Mouse (Mus musculus) neural tube, embryonic 15.5 days (tissue): ENCODE results near the gene Itpripl2. TPM values are rescaled to one million over a fixed set of nuclear protein-coding genes. Genes with fewer than 3 reads are reported as not detected.
A peak's percentile ranks its signal among the peaks of the same experiment; 100 is the strongest.

ENCODE experiments used
- ATAC-seq: fragments of 200-750 bp; cut with Nextera tagmentation; 2 replicates; pipeline ENCODE4 v1.8.0; 2017; ENCODE audit warnings: mild to moderate bottlenecking, moderate TSS enrichment, moderate library complexity; ENCODE audit not compliant: low FRiP score
- H3K27ac ChIP-seq: fragments of 300-500 bp; sonication (generic); replicated peaks from 2 replicates; pipeline ENCODE4 v1.5.1; 2015; ENCODE audit warnings: mild to moderate bottlenecking, inconsistent platforms
- H3K27me3 ChIP-seq: fragments of 300-500 bp; sonication (generic); replicated peaks from 2 replicates; pipeline ENCODE4 v1.6.1; 2015; ENCODE audit warnings: inconsistent platforms
- H3K36me3 ChIP-seq: fragments of 300-500 bp; sonication (generic); 2 replicates; pipeline ENCODE4 v1.6.1; 2015; ENCODE audit warnings: inconsistent platforms
- H3K4me1 ChIP-seq: fragments of 300-500 bp; sonication (generic); 2 replicates; pipeline ENCODE4 v1.6.1; 2015; ENCODE audit warnings: inconsistent platforms
- H3K4me2 ChIP-seq: fragments of 300-500 bp; sonication (generic); 2 replicates; pipeline ENCODE4 v1.6.1; 2015; ENCODE audit warnings: inconsistent platforms, mild to moderate bottlenecking, moderate library complexity
- H3K4me3 ChIP-seq: fragments of 300-500 bp; sonication (generic); replicated peaks from 2 replicates; pipeline ENCODE4 v1.5.1; 2015; ENCODE audit warnings: mild to moderate bottlenecking, inconsistent platforms
- H3K9ac ChIP-seq: fragments of 300-500 bp; sonication (generic); replicated peaks from 2 replicates; pipeline ENCODE4 v1.6.1; 2015; ENCODE audit warnings: mild to moderate bottlenecking, inconsistent platforms
- H3K9me3 ChIP-seq: fragments of 300-500 bp; sonication (generic); replicated peaks from 2 replicates; pipeline ENCODE4 v1.6.1; 2016; ENCODE audit warnings: inconsistent platforms
- WGBS: fragments of 180-500 bp; shearing (Covaris S2); methylation state at CpG from one replicate; pipeline ENCODE4 v1.1.7; 2015; ENCODE audit warnings: mixed read lengths; 5-methylcytosine and 5-hydroxymethylcytosine counted together
- polyA plus RNA-seq: library from polyadenylated mRNA; unstranded; fragments of >200 nt; fragmentation: Nextera tagmentation; extraction: Ambion mirVana; gene quantifications from 2 replicates; pipeline ENCODE4 v1.2.1, GENCODE M21; 2015

Itpripl2 gene
- polyA plus RNA-seq, 1 experiment from 2014 or later, result 1.2 TPM

DNA sequence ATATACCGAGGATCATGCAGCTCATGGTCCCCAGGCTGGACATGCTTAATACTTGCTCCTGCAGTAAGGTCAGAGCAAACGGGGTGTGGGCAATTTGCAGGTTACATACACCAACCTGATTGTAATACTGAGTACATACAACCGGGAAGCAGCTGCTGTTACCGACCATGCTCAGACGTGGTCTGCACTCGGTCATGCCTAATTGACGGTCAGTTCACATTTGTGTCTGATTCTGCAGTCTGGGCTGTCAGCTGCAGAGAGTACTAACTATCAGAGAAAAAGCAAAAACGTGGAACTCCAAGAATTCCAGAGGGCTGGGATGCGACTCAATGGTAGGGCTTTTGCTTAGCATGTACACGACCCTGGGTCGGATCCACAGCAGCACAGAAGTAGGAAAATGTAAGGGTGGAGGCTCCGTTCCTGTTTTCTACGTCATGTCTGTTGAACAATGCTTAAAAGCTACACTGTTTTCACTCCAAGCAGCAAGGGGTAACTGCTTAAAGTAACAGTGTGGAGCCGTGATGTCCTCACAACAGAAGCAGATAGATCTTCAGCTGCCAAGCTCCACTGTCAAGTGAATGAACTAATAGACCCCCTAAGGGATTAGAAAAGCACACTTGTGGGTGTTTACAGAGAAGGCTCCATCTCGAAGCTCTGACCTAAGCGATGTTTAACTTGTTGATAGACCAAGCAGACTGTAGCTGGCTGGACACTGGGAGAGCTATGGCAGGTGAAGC lies 30.2 kb downstream of the Itpripl2 start:
- 28% methylated on average over 16 of the region's 16 CpGs for WGBS
- ATAC-seq, result no peak
- Histone ChIP-seq H3K4me2 (no peak overlapping the region), H3K9ac (0 out of 2 replicates have a peak overlapping the region, but pooled peaks have one; percentile 14), H3K27ac (no peak overlapping the region), H3K36me3 (no peaks in the 10 kb centered on the region), H3K4me3 (no peak overlapping the region), H3K4me1 (peaks cover 18% of the 10 kb centered on the region), H3K27me3 (no peaks in the 10 kb centered on the region), H3K9me3 (no peaks in the 10 kb centered on the region)

DNA sequence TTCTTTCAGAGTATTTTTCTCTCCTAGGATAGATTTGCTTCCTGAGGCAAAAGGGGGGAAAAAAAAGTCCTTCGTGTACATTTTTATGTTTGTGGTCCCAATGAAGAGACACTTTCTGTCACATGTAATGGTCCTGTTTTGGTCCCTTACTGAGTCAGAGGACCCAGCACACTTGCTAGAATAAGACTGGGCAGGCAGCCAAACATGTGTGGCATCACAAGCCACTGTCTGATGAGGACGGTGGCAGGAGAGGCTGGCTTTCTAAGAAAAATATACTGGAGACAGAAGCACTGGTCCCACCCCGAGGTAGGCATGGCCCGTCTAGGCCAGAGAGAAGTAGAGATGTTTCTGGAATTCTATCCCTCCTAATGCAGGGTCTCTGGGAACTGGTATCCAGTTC lies 38.1 kb downstream of the Itpripl2 start:
- no peaks in the 10 kb centered on the region for H3K36me3 ChIP-seq
- H3K4me2 ChIP-seq, result no peak overlapping the region
- ATAC-seq, result no peak
- H3K4me3 ChIP-seq, result no peak overlapping the region
- 69% methylated on average over 4 of the region's 4 CpGs for WGBS
- no peak overlapping the region for H3K27ac ChIP-seq
- no peak overlapping the region for H3K9ac ChIP-seq
- no peaks in the 10 kb centered on the region for H3K9me3 ChIP-seq
- no peaks in the 10 kb centered on the region; the same call in 1 of the 2 replicates for H3K27me3 ChIP-seq
- H3K4me1 ChIP-seq, result peaks cover 3% of the 10 kb centered on the region

GRCm38 (mm10) chr7:118452940-118453339 lies 38.8 kb downstream of the Itpripl2 start:
- H3K9ac ChIP-seq, result no peak overlapping the region
- WGBS, result 49% methylated on average over 2 of the region's 2 CpGs
- H3K4me1 ChIP-seq, result peaks cover 11% of the 10 kb centered on the region
- H3K4me2 ChIP-seq, result no peak overlapping the region
- H3K27me3 ChIP-seq, result no peaks in the 10 kb centered on the region; the same call in 1 of the 2 replicates
- no peaks in the 10 kb centered on the region for H3K36me3 ChIP-seq
- H3K27ac ChIP-seq, result no peak overlapping the region
- ATAC-seq, result no peak
- no peaks in the 10 kb centered on the region for H3K9me3 ChIP-seq
- H3K4me3 ChIP-seq, result no peak overlapping the region

DNA sequence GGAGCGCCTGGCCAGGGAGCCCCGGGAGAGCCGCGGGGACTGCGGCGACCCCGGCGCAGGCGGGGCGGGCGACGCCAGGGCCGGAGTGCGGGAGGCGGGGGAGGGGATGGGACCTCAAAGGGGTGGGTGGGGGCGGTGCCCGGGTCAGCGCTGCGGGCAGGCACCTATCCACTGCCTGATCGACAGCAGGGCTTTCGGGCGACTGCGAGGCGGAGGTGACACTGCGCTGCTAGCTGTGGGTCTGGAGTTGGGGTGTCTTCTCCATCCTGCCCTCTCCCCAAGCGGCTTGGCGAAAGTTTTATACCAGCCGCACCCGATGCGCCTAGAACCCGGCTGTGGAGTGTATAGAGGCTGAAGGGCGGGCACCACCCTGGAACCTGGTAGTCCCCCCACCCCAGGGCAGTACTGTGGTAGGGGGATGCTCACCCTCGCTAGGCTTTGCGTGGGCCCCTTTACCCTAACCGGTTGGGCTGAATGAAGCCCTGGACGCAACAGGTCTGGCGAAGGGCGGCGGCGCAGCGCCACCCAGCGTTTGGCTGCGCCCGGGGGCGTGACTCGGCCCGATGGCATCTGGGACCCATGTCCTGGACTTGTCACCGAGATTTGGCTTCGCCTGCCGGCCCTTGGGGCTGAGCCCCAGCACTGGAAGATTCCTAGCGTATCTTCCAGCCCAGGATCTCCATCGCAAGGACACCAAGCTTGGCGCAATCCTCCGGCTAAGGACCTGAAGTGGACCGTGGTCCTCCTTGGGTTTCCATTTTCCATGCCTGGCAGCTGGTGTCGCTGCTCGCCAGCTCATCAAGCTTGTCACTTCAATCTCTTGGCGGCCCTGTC lies 43.4 kb downstream of the Itpripl2 start, which contains the start of gene Syt17:
Gene Syt17, minus strand, starts transcription at position 89 of the 834 bp plus-strand sequence.
- Histone ChIP-seq H3K9ac (peak within 1 kb of the TSS; percentile 64), H3K36me3 (no peaks in the 10 kb centered on the region), H3K27ac (0 out of 2 replicates have a peak within 1 kb of the TSS, but pooled peaks have one; percentile 37), H3K9me3 (no peaks in the 10 kb centered on the region), H3K4me1 (peaks cover 26% of the 10 kb centered on the region), H3K4me3 (peak within 1 kb of the TSS; percentile 56), H3K27me3 (0 out of 2 replicates have a peak, but pooled peaks cover 6% of the 10 kb centered on the region), H3K4me2 (peak within 1 kb of the TSS; percentile 95)
- WGBS, result under 1% methylated on average over 57 of the region's 58 CpGs
- ATAC-seq, result peak; percentile 72

DNA sequence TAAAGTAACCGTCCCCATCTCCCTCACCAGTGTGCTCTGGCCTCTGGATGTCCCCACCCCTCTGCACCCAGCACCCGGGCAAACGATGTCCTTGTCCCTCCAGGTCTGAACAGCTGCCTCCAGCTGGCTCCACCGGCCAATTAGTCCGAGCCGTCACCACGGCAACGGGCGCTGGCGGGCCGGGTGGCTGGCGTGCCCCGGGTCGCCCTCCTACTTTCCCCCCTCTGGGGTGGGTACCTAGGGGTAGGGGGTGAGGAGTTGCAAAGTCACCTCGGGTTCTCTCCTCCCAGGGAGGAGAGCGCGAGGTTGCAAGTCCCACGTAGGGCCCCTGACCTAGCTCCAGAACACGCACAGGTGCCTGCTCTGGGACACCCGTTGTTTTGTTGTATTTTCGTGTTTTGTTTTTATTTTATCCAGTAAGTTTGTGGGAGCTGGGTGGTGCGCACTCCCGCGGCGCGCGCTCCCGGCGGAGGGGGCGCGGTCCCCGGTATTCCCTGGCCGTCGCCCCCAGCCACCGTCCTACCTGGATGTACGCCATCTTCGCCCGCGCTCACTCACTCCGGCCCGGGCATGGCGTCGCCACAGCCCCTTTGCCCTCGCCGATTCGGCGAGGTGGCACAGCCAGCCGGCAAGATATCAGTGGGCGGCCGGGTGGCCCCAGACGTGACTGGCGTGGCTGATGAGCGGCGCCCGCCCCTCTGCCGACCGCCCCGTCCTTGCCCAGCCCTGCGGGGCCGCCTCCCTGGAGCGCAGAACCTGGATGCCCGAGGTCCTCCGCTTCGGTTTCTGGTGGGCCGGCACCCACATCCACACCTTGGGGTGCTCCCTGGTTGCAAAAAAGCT lies 44.3 kb downstream of the Itpripl2 start:
- under 1% methylated on average over 64 of the region's 65 CpGs for WGBS
- Histone ChIP-seq H3K4me1 (peaks cover 28% of the 10 kb centered on the region), H3K36me3 (no peaks in the 10 kb centered on the region), H3K9me3 (no peaks in the 10 kb centered on the region), H3K27me3 (0 out of 2 replicates have a peak, but pooled peaks cover 6% of the 10 kb centered on the region), H3K4me2 (peak overlapping the region; percentile 95), H3K4me3 (peak overlapping the region; percentile 56), H3K9ac (peak overlapping the region; percentile 64), H3K27ac (no peak overlapping the region)
- ATAC-seq, result peak; percentile 75

GRCm38 (mm10) chr7:118443895-118444485 lies 47.8 kb downstream of the Itpripl2 start:
- H3K9ac ChIP-seq, result no peak overlapping the region
- H3K27me3 ChIP-seq, result 0 out of 2 replicates have a peak, but pooled peaks cover 6% of the 10 kb centered on the region
- no peak overlapping the region for H3K27ac ChIP-seq
- no peak for ATAC-seq
- H3K4me2 ChIP-seq, result no peak overlapping the region
- H3K4me3 ChIP-seq, result no peak overlapping the region
- no peaks in the 10 kb centered on the region for H3K9me3 ChIP-seq
- no peaks in the 10 kb centered on the region for H3K36me3 ChIP-seq
- peaks cover 27% of the 10 kb centered on the region for H3K4me1 ChIP-seq
- WGBS, result 64% methylated on average over 7 of the region's 7 CpGs

- no peak overlapping the region for H3K9ac ChIP-seq
- 0 out of 2 replicates have a peak, but pooled peaks cover 6% of the 10 kb centered on the region for H3K27me3 ChIP-seq
- no peaks in the 10 kb centered on the region for H3K36me3 ChIP-seq
- 7% methylated on average over 9 of the region's 9 CpGs for WGBS
- peak overlapping the region; percentile 38 for H3K4me2 ChIP-seq
- no peak for ATAC-seq
- H3K27ac ChIP-seq, result no peak overlapping the region
- H3K4me3 ChIP-seq, result no peak overlapping the region
- H3K9me3 ChIP-seq, result no peaks in the 10 kb centered on the region
- peaks cover 22% of the 10 kb centered on the region for H3K4me1 ChIP-seq
Observed at GRCm38 (mm10) chr7:118443371-118443770, 48.4 kb downstream of the Itpripl2 start.

DNA sequence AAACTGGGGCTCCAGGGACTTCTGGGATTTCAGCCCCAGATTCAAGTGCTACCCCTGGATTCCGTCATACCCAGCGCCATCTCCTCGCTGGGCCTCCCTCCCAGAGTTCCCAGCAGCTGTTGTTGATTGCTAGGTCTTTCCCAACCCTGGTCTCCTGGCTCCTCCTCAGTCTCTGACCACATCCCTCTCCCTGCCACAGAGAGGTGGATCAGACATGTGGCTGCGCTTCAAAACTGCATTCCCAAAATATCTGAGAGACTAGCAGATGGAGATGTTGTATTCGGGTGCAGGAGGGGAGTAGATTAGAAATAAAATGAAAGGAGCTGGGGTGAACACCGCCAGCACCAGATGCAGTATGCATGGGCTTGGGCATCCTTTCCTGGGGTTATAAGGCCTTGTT lies 50.2 kb downstream of the Itpripl2 start:
- Histone ChIP-seq H3K9me3 (no peaks in the 10 kb centered on the region), H3K27me3 (0 out of 2 replicates have a peak, but pooled peaks cover 3% of the 10 kb centered on the region), H3K4me3 (no peak overlapping the region), H3K27ac (no peak overlapping the region), H3K36me3 (no peaks in the 10 kb centered on the region), H3K4me2 (no peak overlapping the region), H3K9ac (no peak overlapping the region), H3K4me1 (peaks cover 5% of the 10 kb centered on the region)
- ATAC-seq, result no peak
- WGBS, result 89% methylated on average over 6 of the region's 6 CpGs

- WGBS, result 59% methylated on average over 7 of the region's 7 CpGs
- Histone ChIP-seq H3K9ac (no peak overlapping the region), H3K9me3 (no peaks in the 10 kb centered on the region), H3K27ac (no peak overlapping the region), H3K4me3 (no peak overlapping the region), H3K27me3 (no peaks in the 10 kb centered on the region), H3K36me3 (no peaks in the 10 kb centered on the region), H3K4me2 (no peak overlapping the region), H3K4me1 (no peaks in the 10 kb centered on the region)
- no peak for ATAC-seq
Observed at GRCm38 (mm10) chr7:118437101-118437802, 54.5 kb downstream of the Itpripl2 start.
